Mouse (Mus musculus): ENCODE measurements around the gene C1qa. TPM values are rescaled to one million over a fixed set of nuclear protein-coding genes. Genes with fewer than 3 reads are reported as not detected.

C1qa gene
- polyA plus RNA-seq, 1 experiment from 2014 or later, result 26.3 TPM

DNA sequence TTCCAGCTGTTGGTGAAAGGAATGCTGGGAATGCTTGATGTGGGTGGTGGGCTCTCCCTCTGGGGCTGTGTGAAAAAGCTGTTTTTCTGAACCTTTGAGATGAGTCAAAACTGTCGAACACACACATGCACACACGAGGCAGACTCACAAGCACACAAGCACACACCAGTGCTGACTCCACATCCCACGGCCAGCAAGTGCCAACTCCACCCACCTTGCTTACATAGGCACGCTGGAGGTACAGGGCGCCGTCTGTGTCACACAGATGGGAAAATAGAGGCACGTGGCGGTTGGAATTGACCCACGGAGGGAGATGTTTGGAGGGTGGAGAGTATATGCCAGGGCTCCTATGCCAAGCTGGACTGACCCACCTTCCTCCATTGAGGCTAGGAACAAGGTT lies 13.2 kb upstream of the C1qa start:
- Histone ChIP-seq H3K4me1 (ENCODE audit: control insufficient read depth, insufficient read depth, low read length) (peaks cover 25% of the 10 kb centered on the region), H3K4me3 (ENCODE audit: low read depth, low read length) (no peak overlapping the region), H3K27me3 (ENCODE audit: control insufficient read depth, insufficient read depth, low read depth, low read length) (peaks cover 6% of the 10 kb centered on the region), H3K36me3 (ENCODE audit: control insufficient read depth, insufficient read depth, low read length) (no peaks in the 10 kb centered on the region), H3K4me2 (ENCODE audit: low read length) (peak overlapping the region; percentile 32), H3K9ac (ENCODE audit: low read depth, low read length) (no peak overlapping the region), H3K27ac (ENCODE audit: low read length) (no peak overlapping the region), H3K9me3 (replicated peaks; ENCODE audit: control insufficient read depth, low read length, poor library complexity, severe bottlenecking) (no peaks in the 10 kb centered on the region)
- 0 out of 2 replicates have a peak, but pooled peaks have one; percentile 7 for ATAC-seq
- 41% methylated on average over 9 of the region's 9 CpGs for WGBS

DNA sequence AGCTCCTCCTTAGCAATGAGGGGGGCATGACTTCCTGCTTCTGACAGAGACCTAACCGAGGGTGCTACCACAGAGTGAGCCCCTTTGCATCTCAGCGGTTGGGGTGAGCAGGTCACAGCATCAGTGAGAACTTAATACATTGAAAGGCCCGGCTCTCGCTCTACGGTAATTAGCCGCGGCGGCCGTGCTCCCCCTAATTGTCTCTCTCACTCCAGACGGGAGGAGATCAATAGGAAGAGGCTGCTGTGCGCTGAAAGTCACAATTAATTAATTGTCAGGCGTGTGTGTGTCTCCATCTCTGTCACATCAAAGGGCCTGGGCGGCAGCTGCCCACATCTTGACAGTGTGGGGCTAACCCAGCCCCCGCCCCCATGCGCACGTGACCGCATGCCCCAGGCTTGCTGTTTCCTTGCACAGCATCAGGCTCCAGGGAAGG lies 12.6 kb upstream of the C1qa start:
- WGBS, result under 1% methylated on average over 17 of the region's 17 CpGs
- H3K27ac ChIP-seq (ENCODE audit: low read length), result 0 out of 2 replicates have a peak overlapping the region, but pooled peaks have one; percentile 13
- H3K4me3 ChIP-seq (ENCODE audit: low read depth, low read length), result peak overlapping the region; percentile 20
- no peaks in the 10 kb centered on the region for H3K36me3 ChIP-seq (ENCODE audit: control insufficient read depth, insufficient read depth, low read length)
- H3K9me3 ChIP-seq (replicated peaks; ENCODE audit: control insufficient read depth, low read length, poor library complexity, severe bottlenecking), result no peaks in the 10 kb centered on the region
- 0 out of 2 replicates have a peak overlapping the region, but pooled peaks have one; percentile 33 for H3K9ac ChIP-seq (ENCODE audit: low read depth, low read length)
- ATAC-seq, result peak; percentile 69
- H3K27me3 ChIP-seq (ENCODE audit: control insufficient read depth, insufficient read depth, low read depth, low read length), result peaks cover 10% of the 10 kb centered on the region
- H3K4me2 ChIP-seq (ENCODE audit: low read length), result peak overlapping the region; percentile 32
- H3K4me1 ChIP-seq (ENCODE audit: control insufficient read depth, insufficient read depth, low read length), result peaks cover 21% of the 10 kb centered on the region

DNA sequence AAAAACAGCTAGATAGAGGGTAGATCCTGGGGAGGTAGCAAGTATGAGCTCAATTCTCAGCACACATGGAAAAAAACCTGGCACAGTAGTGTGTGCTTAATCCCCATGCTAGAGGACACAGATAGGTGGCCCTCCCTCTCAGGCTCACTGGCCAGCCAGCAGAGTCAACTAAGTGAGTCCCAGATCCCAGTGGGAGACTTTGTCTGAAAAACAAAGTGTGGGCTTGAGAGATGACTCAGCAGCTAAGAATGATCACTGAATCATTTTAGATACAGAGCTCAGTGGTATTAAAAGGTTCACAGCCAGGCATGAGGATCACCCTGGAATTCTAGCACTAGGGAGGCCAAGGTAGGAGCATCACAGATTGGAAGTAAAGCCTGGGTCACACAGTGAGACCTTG lies 9.2 kb upstream of the C1qa start:
- ATAC-seq, result no peak
- no peak overlapping the region for H3K4me2 ChIP-seq (ENCODE audit: low read length)
- H3K36me3 ChIP-seq (ENCODE audit: control insufficient read depth, insufficient read depth, low read length), result no peaks in the 10 kb centered on the region
- peaks cover 15% of the 10 kb centered on the region; the same call in 1 of the 2 replicates for H3K27me3 ChIP-seq (ENCODE audit: control insufficient read depth, insufficient read depth, low read depth, low read length)
- H3K4me1 ChIP-seq (ENCODE audit: control insufficient read depth, insufficient read depth, low read length), result peaks cover 28% of the 10 kb centered on the region
- no peak overlapping the region for H3K27ac ChIP-seq (ENCODE audit: low read length)
- no peaks in the 10 kb centered on the region for H3K9me3 ChIP-seq (replicated peaks; ENCODE audit: control insufficient read depth, low read length, poor library complexity, severe bottlenecking)
- no peak overlapping the region for H3K4me3 ChIP-seq (ENCODE audit: low read depth, low read length)
- no peak overlapping the region for H3K9ac ChIP-seq (ENCODE audit: low read depth, low read length)

DNA sequence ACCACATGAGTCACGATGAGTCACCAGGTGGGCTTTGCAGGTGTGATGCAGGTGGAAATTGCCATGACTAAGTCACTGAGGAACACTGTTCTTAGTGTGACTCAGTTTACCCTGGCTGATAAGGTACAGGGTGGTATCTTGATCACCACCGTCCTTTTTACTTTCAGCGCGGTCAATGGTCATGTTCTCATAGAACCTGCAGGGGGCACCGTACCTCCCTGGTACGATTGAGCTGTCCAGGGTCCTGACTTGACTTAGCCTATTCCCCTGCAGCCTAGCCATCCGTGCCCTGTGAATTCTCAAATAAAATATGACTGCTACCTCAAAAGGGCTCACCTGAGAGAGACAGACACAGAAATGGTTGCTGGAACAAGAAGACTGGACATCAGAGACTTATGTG lies 8.4 kb upstream of the C1qa start:
- WGBS, result 14% methylated on average over 7 of the region's 7 CpGs
- H3K4me1 ChIP-seq (ENCODE audit: control insufficient read depth, insufficient read depth, low read length), result peaks cover 21% of the 10 kb centered on the region
- H3K27ac ChIP-seq (ENCODE audit: low read length), result no peak overlapping the region
- ATAC-seq, result no peak
- H3K36me3 ChIP-seq (ENCODE audit: control insufficient read depth, insufficient read depth, low read length), result no peaks in the 10 kb centered on the region
- no peak overlapping the region for H3K4me2 ChIP-seq (ENCODE audit: low read length)
- no peak overlapping the region for H3K4me3 ChIP-seq (ENCODE audit: low read depth, low read length)
- no peaks in the 10 kb centered on the region for H3K9me3 ChIP-seq (replicated peaks; ENCODE audit: control insufficient read depth, low read length, poor library complexity, severe bottlenecking)
- H3K27me3 ChIP-seq (ENCODE audit: control insufficient read depth, insufficient read depth, low read depth, low read length), result peaks cover 15% of the 10 kb centered on the region; the same call in 1 of the 2 replicates
- no peak overlapping the region for H3K9ac ChIP-seq (ENCODE audit: low read depth, low read length)

DNA sequence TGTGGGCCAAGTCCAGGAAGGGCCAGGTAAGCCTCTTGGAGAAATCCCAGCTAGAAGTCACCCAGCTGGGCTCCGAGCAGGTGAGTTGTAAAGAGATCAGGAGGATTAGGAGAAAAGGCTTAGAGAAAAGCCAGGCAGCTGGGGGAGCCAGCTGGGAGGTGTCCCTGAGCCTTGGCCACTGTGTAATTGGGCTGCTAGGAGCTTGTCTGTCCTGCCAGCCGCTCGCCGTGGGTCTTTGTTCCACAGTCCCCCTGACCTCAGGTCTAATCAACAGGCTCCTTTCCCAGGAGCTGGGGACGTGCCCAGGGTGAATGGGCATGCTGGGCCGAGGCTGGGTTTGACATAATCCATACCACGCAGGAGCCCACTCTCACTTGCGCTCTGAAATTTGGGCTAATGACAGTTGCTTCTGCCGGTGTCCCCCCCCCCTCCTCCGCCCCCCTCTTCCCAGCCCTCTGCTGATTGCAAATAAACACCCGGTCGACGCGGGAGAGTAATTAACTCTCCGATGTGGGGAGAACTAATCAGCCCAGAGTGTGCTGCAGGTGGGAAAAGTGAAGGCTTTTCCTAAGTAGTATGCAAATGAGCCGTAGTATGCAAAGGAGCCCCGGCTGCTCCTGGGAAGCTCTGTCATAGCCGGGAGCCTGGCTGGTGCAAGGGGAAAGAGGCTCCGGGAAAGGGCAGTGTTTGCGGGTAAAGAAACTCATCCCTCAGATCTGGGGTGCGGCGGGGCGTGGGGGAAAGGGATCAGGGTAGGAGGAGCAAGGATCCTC lies 6.3 kb upstream of the C1qa start:
- H3K9ac ChIP-seq (ENCODE audit: low read depth, low read length), result peak overlapping the region; percentile 28
- ATAC-seq, result peak; percentile 51; the same call in 1 of the 2 replicates
- H3K4me2 ChIP-seq (ENCODE audit: low read length), result peak overlapping the region; percentile 42
- H3K27ac ChIP-seq (ENCODE audit: low read length), result no peak overlapping the region
- H3K4me1 ChIP-seq (ENCODE audit: control insufficient read depth, insufficient read depth, low read length), result peaks cover 9% of the 10 kb centered on the region
- 3% methylated on average over 22 of the region's 23 CpGs for WGBS
- no peaks in the 10 kb centered on the region for H3K9me3 ChIP-seq (replicated peaks; ENCODE audit: control insufficient read depth, low read length, poor library complexity, severe bottlenecking)
- no peaks in the 10 kb centered on the region for H3K36me3 ChIP-seq (ENCODE audit: control insufficient read depth, insufficient read depth, low read length)
- H3K27me3 ChIP-seq (ENCODE audit: control insufficient read depth, insufficient read depth, low read depth, low read length), result peaks cover 11% of the 10 kb centered on the region; the same call in 1 of the 2 replicates
- no peak overlapping the region for H3K4me3 ChIP-seq (ENCODE audit: low read depth, low read length)

DNA sequence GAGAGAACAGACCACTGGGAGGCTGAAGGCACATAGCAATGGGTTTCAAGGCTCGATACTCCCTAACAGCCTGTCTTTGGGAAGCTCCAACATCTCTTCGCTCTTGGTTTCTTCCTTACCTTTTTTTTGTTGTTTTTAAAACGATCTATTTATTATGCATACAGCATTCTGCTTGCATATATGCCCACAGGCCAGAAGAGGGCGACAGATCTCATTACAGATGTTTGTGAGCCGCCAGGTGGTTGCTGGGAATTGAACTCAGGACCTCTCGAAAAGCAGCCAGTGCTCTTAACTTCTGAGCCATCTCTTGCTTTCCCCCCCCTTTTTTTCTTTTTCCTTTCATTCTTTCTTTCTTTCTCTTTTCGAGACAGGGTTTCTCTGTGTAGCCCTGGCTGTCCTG lies 551 bp upstream of the C1qa start:
- 69% methylated on average over 7 of the region's 7 CpGs for WGBS
- no peak overlapping the region for H3K9ac ChIP-seq (ENCODE audit: low read depth, low read length)
- no peak overlapping the region for H3K4me3 ChIP-seq (ENCODE audit: low read depth, low read length)
- no peak overlapping the region for H3K4me2 ChIP-seq (ENCODE audit: low read length)
- H3K27me3 ChIP-seq (ENCODE audit: control insufficient read depth, insufficient read depth, low read depth, low read length), result peaks cover 24% of the 10 kb centered on the region
- no peak overlapping the region for H3K27ac ChIP-seq (ENCODE audit: low read length)
- no peak for ATAC-seq
- H3K36me3 ChIP-seq (ENCODE audit: control insufficient read depth, insufficient read depth, low read length), result no peaks in the 10 kb centered on the region
- peaks cover 5% of the 10 kb centered on the region; the same call in 1 of the 2 replicates for H3K4me1 ChIP-seq (ENCODE audit: control insufficient read depth, insufficient read depth, low read length)
- no peaks in the 10 kb centered on the region for H3K9me3 ChIP-seq (replicated peaks; ENCODE audit: control insufficient read depth, low read length, poor library complexity, severe bottlenecking)

DNA sequence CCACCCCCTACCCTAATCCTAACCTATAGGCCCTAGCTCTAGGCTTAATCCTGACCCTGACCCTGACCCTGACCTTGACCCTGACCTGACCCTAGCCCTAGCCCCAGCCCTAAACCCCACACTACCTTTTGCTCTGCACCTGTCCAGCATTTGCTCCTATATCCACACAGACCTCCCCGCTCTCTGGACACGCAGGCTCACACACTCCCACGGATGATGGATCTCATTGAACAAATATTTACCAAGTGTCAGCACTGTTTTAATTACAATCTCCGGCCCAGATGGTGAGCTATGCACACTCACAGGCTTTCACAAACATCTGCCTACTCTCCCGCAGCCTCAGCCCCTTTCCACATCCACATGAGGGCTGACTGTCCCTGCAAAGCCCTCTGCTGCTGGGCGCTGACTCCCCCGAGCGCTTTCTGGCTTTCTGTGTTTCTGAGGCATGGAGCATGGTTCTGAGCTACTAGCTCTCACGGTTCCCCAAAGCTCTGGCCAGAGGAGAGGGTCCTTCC lies 462 bp downstream of the C1qa start:
- H3K9ac ChIP-seq (ENCODE audit: low read depth, low read length), result no peak overlapping the region
- WGBS, result 70% methylated on average over 9 of the region's 9 CpGs
- peaks cover 24% of the 10 kb centered on the region for H3K27me3 ChIP-seq (ENCODE audit: control insufficient read depth, insufficient read depth, low read depth, low read length)
- H3K4me2 ChIP-seq (ENCODE audit: low read length), result no peak overlapping the region
- no peak overlapping the region for H3K4me3 ChIP-seq (ENCODE audit: low read depth, low read length)
- H3K36me3 ChIP-seq (ENCODE audit: control insufficient read depth, insufficient read depth, low read length), result no peaks in the 10 kb centered on the region
- no peak for ATAC-seq
- H3K27ac ChIP-seq (ENCODE audit: low read length), result no peak overlapping the region
- peaks cover 6% of the 10 kb centered on the region; the same call in 1 of the 2 replicates for H3K4me1 ChIP-seq (ENCODE audit: control insufficient read depth, insufficient read depth, low read length)
- no peaks in the 10 kb centered on the region for H3K9me3 ChIP-seq (replicated peaks; ENCODE audit: control insufficient read depth, low read length, poor library complexity, severe bottlenecking)

DNA sequence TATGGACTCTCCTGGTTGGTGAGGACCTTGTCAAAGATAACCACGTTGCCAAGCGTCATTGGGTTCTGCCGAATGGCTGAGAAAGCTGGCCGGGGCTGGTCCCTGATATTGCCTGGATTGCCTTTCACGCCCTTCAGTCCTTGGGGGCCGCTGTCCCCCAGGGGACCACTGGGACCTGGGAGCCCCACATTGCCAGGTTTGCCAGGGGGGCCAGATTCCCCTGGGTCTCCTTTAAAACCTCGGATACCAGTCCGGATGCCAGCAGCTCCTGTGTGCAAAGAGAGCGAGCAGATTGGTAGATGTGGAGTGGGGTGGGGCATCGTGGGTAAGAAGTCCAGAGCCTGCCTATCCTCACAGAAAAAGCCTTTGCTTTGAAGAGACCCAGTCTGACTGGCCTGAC lies 2.1 kb downstream of the C1qa start:
- no peak overlapping the region for H3K4me3 ChIP-seq (ENCODE audit: low read depth, low read length)
- H3K27me3 ChIP-seq (ENCODE audit: control insufficient read depth, insufficient read depth, low read depth, low read length), result peaks cover 29% of the 10 kb centered on the region
- H3K27ac ChIP-seq (ENCODE audit: low read length), result no peak overlapping the region
- H3K36me3 ChIP-seq (ENCODE audit: control insufficient read depth, insufficient read depth, low read length), result no peaks in the 10 kb centered on the region
- H3K9me3 ChIP-seq (replicated peaks; ENCODE audit: control insufficient read depth, low read length, poor library complexity, severe bottlenecking), result no peaks in the 10 kb centered on the region
- 41% methylated on average over 10 of the region's 10 CpGs for WGBS
- H3K9ac ChIP-seq (ENCODE audit: low read depth, low read length), result no peak overlapping the region
- ATAC-seq, result no peak
- H3K4me2 ChIP-seq (ENCODE audit: low read length), result no peak overlapping the region
- H3K4me1 ChIP-seq (ENCODE audit: control insufficient read depth, insufficient read depth, low read length), result peaks cover 6% of the 10 kb centered on the region; the same call in 1 of the 2 replicates

DNA sequence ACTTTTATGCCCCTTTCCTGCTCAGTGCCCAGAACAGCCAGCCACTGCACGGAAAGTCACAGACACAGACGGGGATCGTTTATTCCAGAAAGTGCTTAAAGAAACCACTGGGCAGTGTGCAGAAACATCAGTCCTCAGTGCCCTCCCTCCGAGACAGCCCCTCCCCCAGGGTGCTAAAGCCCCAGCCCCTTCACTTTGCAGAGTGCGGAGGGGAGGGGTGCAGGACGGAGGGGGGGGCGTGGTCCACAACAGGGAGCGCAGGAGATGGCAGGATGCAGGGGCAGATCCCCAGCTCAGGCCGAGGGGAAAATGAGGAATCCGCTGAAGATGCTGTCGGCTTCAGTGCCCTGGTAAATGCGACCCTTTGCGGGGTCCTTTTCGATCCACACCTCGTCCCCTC lies 2.7 kb downstream of the C1qa start:
- Histone ChIP-seq H3K27ac (ENCODE audit: low read length) (no peak overlapping the region), H3K9ac (ENCODE audit: low read depth, low read length) (0 out of 2 replicates have a peak overlapping the region, but pooled peaks have one; percentile 38), H3K27me3 (ENCODE audit: control insufficient read depth, insufficient read depth, low read depth, low read length) (peaks cover 29% of the 10 kb centered on the region), H3K4me1 (ENCODE audit: control insufficient read depth, insufficient read depth, low read length) (peaks cover 6% of the 10 kb centered on the region; the same call in 1 of the 2 replicates), H3K36me3 (ENCODE audit: control insufficient read depth, insufficient read depth, low read length) (no peaks in the 10 kb centered on the region), H3K9me3 (replicated peaks; ENCODE audit: control insufficient read depth, low read length, poor library complexity, severe bottlenecking) (no peaks in the 10 kb centered on the region), H3K4me2 (ENCODE audit: low read length) (peak overlapping the region; percentile 36; the same call in 1 of the 2 replicates), H3K4me3 (ENCODE audit: low read depth, low read length) (no peak overlapping the region; the same call in 1 of the 2 replicates)
- WGBS, result 5% methylated on average over 13 of the region's 15 CpGs
- no peak for ATAC-seq
